ENCODE assay signal across 27 mouse cellular contexts in genomic region chr4:58874373-58874772, GRCm38 (mm10).
"Had no signal": no experiment of that assay in that cellular context is flagged by ENCODE, and none has a peak within 500 bp of the region (broad histone marks: within the 10 kb centered on the region; RNA-seq: fewer than 3 reads in every experiment).

No protein-coding gene starts in this region.

- H3K4me1 ChIP-seq: limb, embryonic 10.5 days; limb, embryonic 12.5 days; limb, embryonic 13.5 days; limb, embryonic 15.5 days; liver, embryonic 12.5 days; liver, embryonic 13.5 days; liver, embryonic 15.5 days; lung, embryonic 15.5 days; megakaryocyte, embryonic 14.5 days; midbrain, embryonic 10.5 days; midbrain, embryonic 12.5 days; midbrain, embryonic 13.5 days; midbrain, embryonic 15.5 days; neural tube, embryonic 12.5 days had no signal

- H3K9me3 ChIP-seq: limb, embryonic 10.5 days; limb, embryonic 12.5 days; limb, embryonic 13.5 days; limb, embryonic 15.5 days; liver, embryonic 12.5 days; liver, embryonic 13.5 days; liver, embryonic 15.5 days; lung, embryonic 15.5 days; megakaryocyte, embryonic 14.5 days; midbrain, embryonic 10.5 days; midbrain, embryonic 12.5 days; midbrain, embryonic 13.5 days; midbrain, embryonic 15.5 days; neural tube, embryonic 12.5 days had no signal

- H3K27ac ChIP-seq: limb, embryonic 10.5 days; limb, embryonic 12.5 days; limb, embryonic 13.5 days; limb, embryonic 15.5 days; liver, embryonic 12.5 days; liver, embryonic 13.5 days; liver, embryonic 14.5 days; liver, embryonic 15.5 days; lung, embryonic 15.5 days; macrophage; midbrain, embryonic 10.5 days; midbrain, embryonic 12.5 days; midbrain, embryonic 13.5 days; midbrain, embryonic 15.5 days; neural tube, embryonic 12.5 days had no signal

- H3K4me3 ChIP-seq: limb, embryonic 10.5 days; limb, embryonic 12.5 days; limb, embryonic 13.5 days; limb, embryonic 15.5 days; liver, embryonic 12.5 days; liver, embryonic 13.5 days; liver, embryonic 15.5 days; lung, embryonic 15.5 days; megakaryocyte, embryonic 14.5 days; midbrain, embryonic 10.5 days; midbrain, embryonic 12.5 days; midbrain, embryonic 13.5 days; midbrain, embryonic 15.5 days; myocyte; neural tube, embryonic 12.5 days had no signal

- H3K9ac ChIP-seq: limb, embryonic 12.5 days; limb, embryonic 13.5 days; limb, embryonic 15.5 days; liver, embryonic 12.5 days; liver, embryonic 13.5 days; liver, embryonic 14.5 days; liver, embryonic 15.5 days; liver, postnatal 0 days; lung, embryonic 14.5 days; lung, embryonic 15.5 days; midbrain, embryonic 12.5 days; midbrain, embryonic 13.5 days; midbrain, embryonic 15.5 days; neural tube, embryonic 12.5 days had no signal

- DNase-seq: left cerebral cortex, postnatal 4 days; liver; liver, embryonic 13.5 days; liver, postnatal 0 days; lung, adult 18-20 months; lung, embryonic 14.5 days; lung, postnatal 10 days; lung, postnatal 14 days; lung, postnatal 36 days; lung, postnatal 4 days; midbrain, embryonic 14.5 days had no signal

- H3K27me3 ChIP-seq: limb, embryonic 12.5 days; limb, embryonic 13.5 days; limb, embryonic 15.5 days; liver, embryonic 12.5 days; liver, embryonic 13.5 days; liver, embryonic 15.5 days; lung, embryonic 15.5 days; megakaryocyte, embryonic 14.5 days; midbrain, embryonic 12.5 days; midbrain, embryonic 13.5 days; midbrain, embryonic 15.5 days; neural tube, embryonic 12.5 days had no signal
